Mouse (Mus musculus): ENCODE data around the gene Prpsap2.

- TF ChIP-seq CTCF (conservative IDR thresholded peaks at IDR 0.05; ENCODE audit: low read length), result no peak
- TF ChIP-seq NANOG (IDR thresholded peaks at IDR 0.05; ENCODE audit: borderline replicate concordance, low read length), result no peak
- TF ChIP-seq POU5F1 (IDR thresholded peaks at IDR 0.05; ENCODE audit: borderline replicate concordance, low read length), result no peak
Observed at GRCm38 (mm10) chr11:61728037-61728436, 33.9 kb downstream of the Prpsap2 start.

All from E14TG2a.4 (cell line).